Mouse (Mus musculus) colon, adult 2 months (tissue): Measurements from ENCODE around the gene Ccnk. TPM values are rescaled to one million over a fixed set of nuclear protein-coding genes. Genes with fewer than 3 reads are reported as not detected.

Source experiments
- polyA plus RNA-seq: library from polyadenylated mRNA; depleted of rRNA; stranded (reverse); fragments of >200 nt; gene quantifications from 2 replicates; pipeline ENCODE4 v1.2.3, GENCODE M21; 2012; rRNA removed

Ccnk gene
- polyA plus RNA-seq = 8.4 and 9.5 TPM in 2 replicates

GRCm38 (mm10) chr12:108179321-108180266 is at the start of gene Ccnk:
Gene Ccnk, plus strand, starts transcription at chr12:108179579.

DNA sequence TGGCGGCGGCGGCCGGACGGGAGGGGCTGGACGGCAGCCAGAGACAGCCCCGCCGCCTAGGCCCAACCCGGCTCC is 296 bp upstream of the Ccnk start, which contains the start of gene Setd3:
Setd3 (minus strand) TSS at position 69 of the 75 bp plus-strand sequence.

Other genes with a start within 250 kb of the Ccnk start
- gene Bcl11b, start 176.0 kb upstream of the Ccnk start, polyA plus RNA-seq = 14.4 and 15.9 TPM in 2 replicates
- gene Setd3, start 265 bp upstream of the Ccnk start, polyA plus RNA-seq = 13.2 and 14.5 TPM in 2 replicates
- 90.2 and 93.9 TPM in 2 replicates for gene Ccdc85c, start 95.8 kb downstream of the Ccnk start, polyA plus RNA-seq
- gene Hhipl1, start 126.7 kb downstream of the Ccnk start, polyA plus RNA-seq = 2.0 and 2.6 TPM in 2 replicates
- 1.1 and 1.2 TPM in 2 replicates for gene Cyp46a1, start 154.8 kb downstream of the Ccnk start, polyA plus RNA-seq
- 43.9 and 50.9 TPM in 2 replicates for gene Eml1, start 191.4 kb downstream of the Ccnk start, polyA plus RNA-seq